Mouse (Mus musculus): ENCODE data around the gene Exosc5. TPM values are rescaled to one million over a fixed set of nuclear protein-coding genes. Genes with fewer than 3 reads are reported as not detected.

Exosc5 gene
- polyA plus RNA-seq, 1 experiment from 2014 or later: 82.2 TPM

DNA sequence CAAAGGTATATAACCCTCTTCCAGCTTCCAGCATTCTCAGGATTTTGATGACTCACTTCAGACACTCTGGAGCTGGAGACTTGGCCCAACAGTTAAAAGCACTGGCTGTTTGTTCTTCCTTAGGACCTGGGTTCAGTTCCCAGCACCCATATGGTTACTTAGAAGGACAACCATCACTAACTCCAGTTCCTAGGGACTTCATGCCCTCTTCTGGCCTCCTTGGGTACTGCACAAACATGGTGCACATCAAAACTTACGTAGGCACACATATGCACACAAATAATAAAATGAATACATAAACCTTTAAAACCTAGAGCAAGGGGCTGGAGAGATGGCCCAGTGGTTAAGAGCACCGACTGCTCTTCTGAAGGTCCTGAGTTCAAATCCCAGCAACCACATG is 43.4 kb downstream of the Exosc5 start:
- H3K4me3 ChIP-seq: no peak overlapping the region
- H3K36me3 ChIP-seq: peaks cover 96% of the 10 kb centered on the region
- no peaks in the 10 kb centered on the region for H3K27me3 ChIP-seq (replicated peaks)
- peaks cover 42% of the 10 kb centered on the region for H3K4me1 ChIP-seq
- H3K9me3 ChIP-seq (replicated peaks): peaks cover 20% of the 10 kb centered on the region
- 82% methylated on average over 2 of the region's 2 CpGs for WGBS (ENCODE audit: insufficient replicate concordance)
- no peak overlapping the region for H3K4me2 ChIP-seq
- H3K27ac ChIP-seq: no peak overlapping the region
- no peak overlapping the region for H3K9ac ChIP-seq
- ATAC-seq: no peak

DNA sequence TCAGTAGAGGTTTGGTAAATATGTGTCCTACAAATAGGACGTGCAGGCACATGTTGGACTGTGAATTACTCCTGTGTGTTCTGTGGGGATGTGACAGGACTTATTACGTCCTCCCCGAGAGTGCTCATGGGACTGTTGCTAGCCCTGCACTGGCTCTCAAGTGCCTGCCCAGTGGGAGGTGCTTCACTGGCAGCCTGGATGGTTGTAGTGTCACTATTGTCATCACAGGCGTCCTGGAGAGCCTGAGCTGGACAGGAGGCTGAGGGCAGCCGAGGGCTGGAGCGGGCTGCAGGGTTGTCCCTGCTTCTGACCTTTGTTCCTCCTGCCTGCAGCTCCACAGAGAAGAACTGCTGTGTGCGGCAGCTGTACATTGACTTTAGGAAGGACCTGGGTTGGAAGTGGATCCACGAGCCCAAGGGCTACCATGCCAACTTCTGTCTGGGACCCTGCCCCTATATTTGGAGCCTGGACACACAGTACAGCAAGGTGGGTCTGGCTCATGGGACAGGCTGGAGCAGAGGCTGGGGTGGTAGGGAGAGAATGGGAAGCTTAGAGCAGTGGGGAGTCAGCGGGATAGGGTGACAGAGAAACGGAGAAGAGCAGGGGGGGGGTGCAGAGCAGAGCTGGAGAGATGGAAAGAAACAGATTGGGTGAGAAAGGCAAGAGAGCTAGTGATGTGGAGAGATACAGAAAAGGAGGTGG is 45.0 kb downstream of the Exosc5 start:
- Histone ChIP-seq H3K4me1 (peaks cover 54% of the 10 kb centered on the region), H3K9me3 (replicated peaks) (peaks cover 20% of the 10 kb centered on the region), H3K27me3 (replicated peaks) (no peaks in the 10 kb centered on the region), H3K36me3 (peaks cover 88% of the 10 kb centered on the region), H3K4me2 (peak overlapping the region; percentile 40), H3K4me3 (no peak overlapping the region), H3K9ac (no peak overlapping the region), H3K27ac (peak overlapping the region; percentile 28)
- WGBS (ENCODE audit: insufficient replicate concordance): 55% methylated on average over 10 of the region's 10 CpGs
- peak; percentile 50 for ATAC-seq

DNA sequence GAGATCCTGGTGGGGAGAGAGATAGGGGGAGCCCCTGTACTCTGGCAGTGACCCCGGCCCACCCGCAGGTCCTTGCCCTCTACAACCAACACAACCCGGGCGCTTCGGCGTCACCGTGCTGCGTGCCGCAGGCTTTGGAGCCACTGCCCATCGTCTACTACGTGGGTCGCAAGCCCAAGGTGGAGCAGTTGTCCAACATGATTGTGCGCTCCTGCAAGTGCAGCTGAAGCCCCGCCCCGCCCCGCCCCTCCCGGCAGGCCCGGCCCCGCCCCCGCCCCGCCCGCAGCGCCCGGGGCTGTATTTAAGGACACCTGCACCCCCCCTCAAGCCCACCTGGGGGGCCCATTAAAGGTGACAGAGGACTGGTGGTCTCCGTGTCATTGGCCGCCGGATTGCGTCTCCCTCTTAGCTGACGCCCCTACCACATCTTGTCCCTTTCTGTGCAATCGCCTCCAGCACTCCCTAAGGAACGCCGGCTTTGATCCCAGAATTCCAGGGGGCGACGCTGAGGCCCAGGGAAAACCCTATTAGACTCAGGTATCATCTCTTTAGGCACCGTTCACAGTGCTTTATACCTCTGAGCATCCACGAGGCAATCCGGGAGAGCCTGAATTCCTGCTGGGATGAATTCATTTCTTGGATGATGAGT is 45.9 kb downstream of the Exosc5 start:
- no peaks in the 10 kb centered on the region for H3K27me3 ChIP-seq (replicated peaks)
- H3K27ac ChIP-seq: peak overlapping the region; percentile 65
- peaks cover 20% of the 10 kb centered on the region for H3K9me3 ChIP-seq (replicated peaks)
- H3K36me3 ChIP-seq: peaks cover 82% of the 10 kb centered on the region
- H3K9ac ChIP-seq: no peak overlapping the region
- peak; percentile 36 for ATAC-seq
- WGBS (ENCODE audit: insufficient replicate concordance): 44% methylated on average over 34 of the region's 37 CpGs
- peaks cover 58% of the 10 kb centered on the region for H3K4me1 ChIP-seq
- no peak overlapping the region for H3K4me3 ChIP-seq
- peak overlapping the region; percentile 40 for H3K4me2 ChIP-seq

DNA sequence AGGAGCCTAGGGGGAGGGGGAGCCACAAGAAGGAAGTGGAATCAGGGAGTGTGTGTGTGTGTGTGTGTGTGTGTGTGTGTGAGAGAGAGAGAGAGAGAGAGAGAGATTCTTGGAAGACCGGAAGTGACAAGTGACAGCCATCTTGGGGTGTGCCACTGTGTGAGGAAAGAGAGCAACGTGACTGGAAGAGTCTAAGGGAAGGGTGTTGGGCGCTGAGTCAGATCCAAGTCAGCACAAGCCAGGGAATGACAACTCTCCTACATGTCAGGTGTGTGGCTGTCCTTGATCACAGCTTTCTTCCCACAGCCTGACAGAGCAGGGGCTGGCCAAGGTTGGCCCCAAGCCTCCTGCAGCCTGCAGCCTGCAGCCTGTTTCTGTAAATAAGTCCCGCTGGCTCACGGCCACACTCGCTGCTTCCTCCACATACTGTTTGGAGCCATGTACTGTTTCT is 46.9 kb downstream of the Exosc5 start:
- Histone ChIP-seq H3K4me3 (no peak overlapping the region), H3K4me2 (no peak overlapping the region), H3K9ac (no peak overlapping the region), H3K27me3 (replicated peaks) (no peaks in the 10 kb centered on the region), H3K36me3 (peaks cover 76% of the 10 kb centered on the region), H3K4me1 (peaks cover 68% of the 10 kb centered on the region), H3K9me3 (replicated peaks) (peaks cover 17% of the 10 kb centered on the region), H3K27ac (peak overlapping the region; percentile 65)
- 58% methylated on average over 6 of the region's 6 CpGs for WGBS (ENCODE audit: insufficient replicate concordance)
- no peak for ATAC-seq

DNA sequence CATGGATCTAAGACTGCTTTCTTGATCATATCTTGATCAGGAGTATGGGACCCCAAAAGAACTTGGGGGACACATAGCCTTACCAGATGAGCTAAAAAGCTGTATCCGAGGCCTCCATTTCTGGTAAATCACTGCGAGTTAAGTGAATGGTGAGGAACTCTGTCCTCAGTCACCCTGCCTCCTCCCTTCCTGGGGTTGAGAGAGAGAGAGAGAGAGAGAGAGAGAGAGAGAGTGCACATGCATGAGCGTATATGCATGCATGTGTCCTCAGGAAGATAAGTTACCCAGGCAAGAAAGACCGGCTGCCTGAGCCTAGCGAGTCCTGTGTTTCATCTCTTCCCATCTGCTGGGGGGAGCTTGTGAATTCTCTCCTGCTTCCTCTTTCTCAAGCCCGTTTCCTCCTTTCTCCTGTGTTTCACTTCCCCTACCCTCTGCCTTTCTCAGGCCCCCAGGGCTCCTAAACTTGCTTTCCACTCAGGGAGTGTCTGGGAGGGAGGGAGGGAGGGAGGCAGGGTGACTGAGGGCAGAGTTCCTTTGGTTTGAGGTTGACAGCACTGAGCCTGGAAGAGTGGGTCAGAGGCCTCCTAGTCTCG is 47.7 kb downstream of the Exosc5 start:
- Histone ChIP-seq H3K4me3 (no peak overlapping the region), H3K27ac (peak overlapping the region; percentile 65; the same call in 1 of the 2 replicates), H3K9me3 (replicated peaks) (peaks cover 9% of the 10 kb centered on the region), H3K9ac (no peak overlapping the region), H3K4me1 (peaks cover 76% of the 10 kb centered on the region), H3K36me3 (peaks cover 76% of the 10 kb centered on the region), H3K27me3 (replicated peaks) (no peaks in the 10 kb centered on the region), H3K4me2 (no peak overlapping the region)
- no peak for ATAC-seq
- 52% methylated on average over 7 of the region's 7 CpGs for WGBS (ENCODE audit: insufficient replicate concordance)

DNA sequence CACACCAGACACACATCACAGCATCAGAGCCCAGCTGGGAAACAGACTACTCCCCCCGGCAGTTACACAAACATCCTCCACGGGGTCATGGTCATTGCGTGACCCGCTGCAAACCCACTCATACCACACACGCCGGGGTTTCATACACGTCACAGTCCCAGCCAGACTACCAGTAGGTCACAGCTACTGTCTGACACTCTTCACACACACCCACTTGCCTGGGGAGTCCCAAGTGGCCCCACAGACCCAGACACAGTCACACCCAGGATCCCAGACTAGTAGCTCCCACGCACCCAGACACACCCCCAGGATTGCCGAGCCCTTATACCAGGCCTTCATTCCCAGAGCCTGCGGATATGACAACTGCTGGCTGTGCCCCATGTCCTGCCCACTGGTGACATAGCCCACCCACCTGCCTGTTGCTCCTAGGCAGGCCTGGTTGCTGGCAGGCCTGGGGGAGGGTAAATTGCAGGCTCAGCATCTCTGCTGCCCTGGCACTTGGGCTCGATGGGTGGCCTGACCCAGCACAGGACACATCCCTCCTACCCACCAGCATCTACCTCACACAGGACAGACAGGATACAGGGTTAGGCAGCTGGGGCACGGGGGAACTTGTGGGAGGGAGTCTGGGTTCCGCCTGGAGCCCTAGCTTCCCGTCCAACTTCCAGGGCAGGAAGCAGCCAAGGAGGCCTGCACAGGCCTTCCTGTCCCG is 48.8 kb downstream of the Exosc5 start:
- ATAC-seq: peak; percentile 7; the same call in 1 of the 2 replicates
- Histone ChIP-seq H3K4me3 (no peak overlapping the region), H3K4me2 (no peak overlapping the region), H3K36me3 (peaks cover 76% of the 10 kb centered on the region), H3K9me3 (replicated peaks) (no peaks in the 10 kb centered on the region), H3K4me1 (peaks cover 86% of the 10 kb centered on the region), H3K27ac (peak overlapping the region; percentile 31; the same call in 1 of the 2 replicates), H3K9ac (no peak overlapping the region), H3K27me3 (replicated peaks) (no peaks in the 10 kb centered on the region)
- 56% methylated on average over 15 of the region's 15 CpGs for WGBS (ENCODE audit: insufficient replicate concordance)

DNA sequence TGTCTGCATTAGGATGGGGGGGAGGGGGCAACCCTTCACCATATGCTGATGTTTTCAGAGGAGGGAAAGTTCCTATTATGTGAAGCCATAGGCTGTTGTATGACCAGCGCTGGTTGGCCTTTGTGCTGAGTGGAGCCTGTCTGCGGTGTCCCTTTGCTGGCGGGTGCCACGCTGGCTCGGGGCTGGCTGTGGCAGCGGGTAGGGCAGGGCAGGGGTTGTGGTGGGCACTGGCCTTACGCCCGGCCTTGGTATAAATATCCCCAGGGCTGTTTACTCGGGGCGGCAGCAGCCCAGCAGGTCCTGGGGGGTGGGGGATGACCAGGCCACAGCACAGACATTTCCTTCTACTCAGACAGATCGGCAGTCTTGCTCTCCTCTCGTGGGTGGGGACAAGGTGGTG is 51.0 kb downstream of the Exosc5 start:
- peaks cover 78% of the 10 kb centered on the region for H3K36me3 ChIP-seq
- H3K4me2 ChIP-seq: peak overlapping the region; percentile 17
- H3K9ac ChIP-seq: 0 out of 2 replicates have a peak overlapping the region, but pooled peaks have one; percentile 40
- H3K9me3 ChIP-seq (replicated peaks): no peaks in the 10 kb centered on the region
- no peak overlapping the region for H3K4me3 ChIP-seq
- WGBS (ENCODE audit: insufficient replicate concordance): 54% methylated on average over 12 of the region's 12 CpGs
- peak overlapping the region; percentile 57; the same call in 1 of the 2 replicates for H3K27ac ChIP-seq
- no peaks in the 10 kb centered on the region for H3K27me3 ChIP-seq (replicated peaks)
- ATAC-seq: no peak
- H3K4me1 ChIP-seq: peaks cover 67% of the 10 kb centered on the region

DNA sequence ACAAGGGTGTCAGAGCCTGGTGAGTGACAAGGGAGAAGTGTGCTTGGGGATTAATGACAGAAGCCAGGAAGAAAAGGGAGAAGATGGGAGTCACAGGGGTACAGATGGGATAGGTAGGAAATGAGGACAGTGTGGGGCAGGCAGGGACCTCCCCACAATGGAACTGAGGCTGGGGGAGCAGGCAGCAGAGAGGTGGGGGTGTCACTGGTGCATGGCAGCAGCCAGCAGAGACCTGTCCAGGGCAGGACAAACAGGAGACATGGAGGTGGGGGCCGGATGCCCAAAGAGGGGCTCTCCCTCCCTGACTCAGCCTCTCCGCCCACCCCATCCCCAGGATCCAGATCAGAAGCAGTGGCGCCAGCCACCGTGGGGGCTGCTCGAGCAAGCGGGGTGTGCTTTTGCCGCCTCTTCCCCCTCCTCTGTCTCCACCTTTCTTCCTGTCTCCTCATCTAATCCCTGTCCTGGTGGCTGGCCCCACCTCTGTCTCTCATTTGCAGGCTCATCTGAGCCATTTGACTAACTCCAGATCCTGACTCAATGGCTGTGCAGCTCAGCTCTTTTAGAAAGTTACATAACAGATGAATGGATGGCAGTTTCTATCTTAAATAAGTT is 51.7 kb downstream of the Exosc5 start:
- Histone ChIP-seq H3K9ac (peak overlapping the region; percentile 40; the same call in 1 of the 2 replicates), H3K9me3 (replicated peaks) (no peaks in the 10 kb centered on the region), H3K4me2 (peak overlapping the region; percentile 17), H3K27me3 (replicated peaks) (no peaks in the 10 kb centered on the region), H3K27ac (peak overlapping the region; percentile 57; the same call in 1 of the 2 replicates), H3K4me1 (peaks cover 60% of the 10 kb centered on the region), H3K36me3 (peaks cover 78% of the 10 kb centered on the region), H3K4me3 (no peak overlapping the region)
- 53% methylated on average over 6 of the region's 7 CpGs for WGBS (ENCODE audit: insufficient replicate concordance)
- peak; percentile 18; the same call in 1 of the 2 replicates for ATAC-seq

DNA sequence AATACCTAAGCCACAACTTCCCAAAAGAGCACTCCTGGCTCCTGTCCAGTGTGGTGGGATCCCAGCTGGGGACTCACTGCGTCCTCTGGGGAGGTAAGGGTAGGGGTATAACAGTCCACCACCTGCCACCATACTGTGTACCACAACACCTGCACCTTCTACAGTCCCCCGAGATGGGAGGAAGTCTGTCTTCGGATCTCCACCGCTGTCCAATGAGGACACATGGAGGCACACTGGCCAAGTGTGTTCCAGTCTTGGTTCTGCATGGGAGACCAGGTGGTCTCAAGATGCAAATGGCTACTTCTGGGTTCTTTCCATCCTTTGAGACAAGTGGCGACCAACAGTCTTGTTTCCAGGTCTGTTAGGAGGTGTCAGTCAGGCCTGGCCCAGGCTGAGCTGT is 52.2 kb downstream of the Exosc5 start:
- Histone ChIP-seq H3K4me3 (no peak overlapping the region), H3K4me1 (peaks cover 55% of the 10 kb centered on the region), H3K9me3 (replicated peaks) (no peaks in the 10 kb centered on the region), H3K4me2 (no peak overlapping the region), H3K9ac (no peak overlapping the region), H3K36me3 (peaks cover 78% of the 10 kb centered on the region), H3K27me3 (replicated peaks) (no peaks in the 10 kb centered on the region), H3K27ac (peak overlapping the region; percentile 57; the same call in 1 of the 2 replicates)
- no peak for ATAC-seq
- WGBS (ENCODE audit: insufficient replicate concordance): 64% methylated on average over 5 of the region's 5 CpGs

DNA sequence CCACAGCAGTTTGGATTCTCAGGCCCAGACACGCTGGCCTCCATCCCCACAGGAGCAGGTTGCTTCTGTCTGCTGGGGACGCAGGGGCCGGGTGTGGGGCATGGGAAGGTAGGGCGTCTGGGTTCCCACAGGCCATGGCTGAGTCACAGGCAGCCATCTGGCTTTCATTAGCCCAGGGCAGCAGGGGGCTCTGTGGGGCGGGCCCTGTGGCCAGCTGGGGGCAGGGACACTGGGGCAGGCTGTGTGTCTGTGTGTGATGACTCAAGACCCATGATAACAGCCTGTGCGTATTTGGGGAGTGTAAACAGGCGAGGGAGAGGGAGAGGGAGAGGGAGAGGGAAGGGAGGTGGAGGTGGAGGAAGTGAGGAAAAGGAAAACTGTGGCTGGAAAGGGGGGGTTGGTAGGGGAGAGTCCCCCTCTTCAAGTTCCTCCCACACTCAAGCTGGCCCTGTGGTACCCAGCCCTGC is 52.8 kb downstream of the Exosc5 start:
- Histone ChIP-seq H3K36me3 (peaks cover 80% of the 10 kb centered on the region), H3K4me1 (peaks cover 50% of the 10 kb centered on the region), H3K9me3 (replicated peaks) (no peaks in the 10 kb centered on the region), H3K4me3 (no peak overlapping the region), H3K4me2 (no peak overlapping the region), H3K9ac (no peak overlapping the region), H3K27me3 (replicated peaks) (no peaks in the 10 kb centered on the region), H3K27ac (peak overlapping the region; percentile 57)
- peak; percentile 43 for ATAC-seq
- 23% methylated on average over 7 of the region's 7 CpGs for WGBS (ENCODE audit: insufficient replicate concordance)

DNA sequence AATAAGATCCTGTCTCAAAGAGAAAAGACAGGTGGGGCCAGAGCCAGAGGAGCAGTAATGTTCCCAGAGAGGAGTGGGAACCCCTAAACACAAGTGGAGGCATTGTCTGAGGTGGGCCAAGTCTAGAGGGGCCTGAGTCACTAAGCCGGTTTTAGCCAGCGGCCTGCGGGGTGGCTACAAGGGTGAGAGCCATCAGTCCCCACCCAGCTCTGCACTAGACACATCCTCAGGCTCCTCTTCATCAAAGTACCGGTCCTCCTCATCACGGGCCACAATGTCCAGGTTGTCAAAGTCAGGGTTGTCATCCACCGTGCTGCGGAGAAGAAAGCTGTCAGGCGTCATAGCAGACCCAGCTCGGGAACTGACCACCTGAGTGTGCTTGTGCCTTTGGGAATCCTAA is 53.8 kb downstream of the Exosc5 start:
- Histone ChIP-seq H3K4me3 (no peak overlapping the region), H3K4me1 (peaks cover 50% of the 10 kb centered on the region), H3K9me3 (replicated peaks) (no peaks in the 10 kb centered on the region), H3K9ac (no peak overlapping the region), H3K27ac (no peak overlapping the region), H3K36me3 (peaks cover 76% of the 10 kb centered on the region), H3K4me2 (no peak overlapping the region), H3K27me3 (replicated peaks) (no peaks in the 10 kb centered on the region)
- no peak for ATAC-seq
- WGBS (ENCODE audit: insufficient replicate concordance): 84% methylated on average over 9 of the region's 9 CpGs
